Mouse (Mus musculus) forebrain, embryonic 11.5 days (tissue): ENCODE measurements around the gene Slc16a12. TPM values are rescaled to one million over a fixed set of nuclear protein-coding genes. Genes with fewer than 3 reads are reported as not detected.
"Not testable (repeated sequence)": the region's sequence is repeated elsewhere in the genome, so short reads cannot be mapped to it uniquely, and the experiment has no call there.

Experiments used
- ATAC-seq: fragments of 200-750 bp; cut with Nextera tagmentation; replicated peaks from 2 replicates; pipeline ENCODE4 v1.8.0; 2017; ENCODE audit warnings: moderate TSS enrichment; ENCODE audit not compliant: low FRiP score
- DNase-seq: peaks from one replicate; pipeline ENCODE4 v3.0.0-alpha.2; 2017; ENCODE audit warnings: low spot score
- H3K27ac ChIP-seq: fragments of 300-500 bp; sonication (generic); 2 replicates; pipeline ENCODE4 v1.5.1; 2014; ENCODE audit warnings: low read depth, low read length
- H3K27me3 ChIP-seq: fragments of 300-500 bp; sonication (generic); 2 replicates; pipeline ENCODE4 v1.6.1; 2014; ENCODE audit warnings: mild to moderate bottlenecking, low read length, mixed read lengths; ENCODE audit not compliant: control insufficient read depth, insufficient read depth
- H3K36me3 ChIP-seq: fragments of 300-500 bp; sonication (generic); 2 replicates; pipeline ENCODE4 v1.6.1; 2014; ENCODE audit warnings: mild to moderate bottlenecking, low read length, moderate library complexity, mixed read lengths; ENCODE audit not compliant: control insufficient read depth, insufficient read depth
- H3K4me1 ChIP-seq: fragments of 300-500 bp; sonication (generic); replicated peaks from 2 replicates; pipeline ENCODE4 v1.6.1; 2014; ENCODE audit warnings: low read length, mixed read lengths; ENCODE audit not compliant: control insufficient read depth, insufficient read depth
- H3K4me2 ChIP-seq: fragments of 300-500 bp; sonication (generic); 2 replicates; pipeline ENCODE4 v1.6.1; 2014; ENCODE audit warnings: low read depth, mild to moderate bottlenecking, low read length, moderate library complexity, mixed read lengths; ENCODE audit not compliant: severe bottlenecking
- H3K4me3 ChIP-seq: fragments of 300-500 bp; sonication (generic); 2 replicates; pipeline ENCODE4 v1.5.1; 2014; ENCODE audit warnings: low read depth, low read length
- H3K9ac ChIP-seq: fragments of 300-500 bp; sonication (generic); 2 replicates; pipeline ENCODE4 v1.6.1; 2014; ENCODE audit warnings: low read length
- H3K9me3 ChIP-seq: fragments of 300-500 bp; sonication (generic); 2 replicates; pipeline ENCODE4 v1.6.1; 2016; ENCODE audit warnings: low read length, mixed read lengths; ENCODE audit not compliant: control insufficient read depth
- WGBS: fragments of 180-500 bp; shearing (Covaris S2); extraction: QIAGEN DNeasy Blood & Tissue Kit; methylation state at CpG from one replicate; pipeline ENCODE4 v1.1.7; 2014; 5-methylcytosine and 5-hydroxymethylcytosine counted together
- polyA plus RNA-seq: library from polyadenylated mRNA; unstranded; fragments of >200 nt; fragmentation: Nextera tagmentation; extraction: Ambion mirVana; gene quantifications from 2 replicates; pipeline ENCODE4 v1.2.1, GENCODE M21; 2014

Slc16a12 gene
- polyA plus RNA-seq, 1 experiment from 2014 or later = 1.3 TPM

DNA sequence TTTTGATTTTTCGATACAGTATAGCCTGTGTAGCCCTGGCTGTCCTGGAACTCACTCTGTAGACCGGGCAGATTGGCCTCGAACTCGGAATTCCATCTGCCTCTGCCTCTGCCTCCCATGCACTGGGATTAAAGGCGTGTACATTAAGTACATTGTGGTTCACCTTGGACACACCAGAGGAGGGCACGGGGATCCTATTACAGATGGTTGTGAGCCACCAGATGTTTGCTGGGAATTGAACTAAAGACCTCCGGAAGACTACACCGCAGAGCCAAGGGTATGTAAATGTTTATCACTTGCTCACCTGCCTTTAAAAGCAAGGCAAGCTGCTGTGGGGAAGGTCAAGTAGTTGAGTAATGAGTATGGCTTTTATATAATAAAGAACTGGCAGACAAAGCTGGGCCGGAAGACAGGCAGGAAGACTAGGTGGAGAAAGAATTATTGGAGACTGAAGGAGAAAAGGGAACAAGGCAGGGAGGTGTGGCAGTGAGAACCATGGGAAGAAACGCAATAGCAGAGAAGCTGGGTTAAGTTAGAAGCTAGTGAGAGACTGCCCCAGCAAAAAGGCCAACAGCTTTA is 91.8 kb downstream of the Slc16a12 start:
- H3K36me3 ChIP-seq = no peaks in the 10 kb centered on the region
- H3K4me2 ChIP-seq = no peak overlapping the region
- ATAC-seq = no peak
- WGBS = 86% methylated on average over 10 of the region's 10 CpGs
- no peak overlapping the region for H3K4me3 ChIP-seq
- no peak overlapping the region for H3K9ac ChIP-seq
- H3K9me3 ChIP-seq = no peaks in the 10 kb centered on the region
- H3K4me1 ChIP-seq = no peaks in the 10 kb centered on the region
- H3K27ac ChIP-seq = no peak overlapping the region
- H3K27me3 ChIP-seq = no peaks in the 10 kb centered on the region
- DNase-seq = no peak

DNA sequence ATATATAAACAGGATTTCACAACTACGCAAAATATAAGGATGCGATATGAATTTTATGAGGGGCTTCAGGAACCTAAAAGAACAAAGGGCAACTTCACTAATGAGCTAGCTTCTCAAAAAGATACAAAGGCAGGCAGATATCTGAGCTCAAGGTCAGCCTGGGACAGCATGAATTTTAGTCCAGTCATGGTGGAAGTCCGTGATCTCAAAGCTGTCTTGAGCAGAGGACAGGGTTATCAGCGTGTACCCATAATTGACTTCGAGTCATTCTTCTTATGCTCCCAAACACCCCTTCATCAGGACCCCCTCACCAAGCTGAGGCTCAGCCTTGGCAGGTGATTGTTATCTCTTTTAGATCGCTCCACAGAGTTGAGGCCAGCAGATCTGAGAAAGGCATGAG is 96.1 kb downstream of the Slc16a12 start:
- ATAC-seq = no peak
- WGBS = 86% methylated on average over 6 of the region's 6 CpGs

DNA sequence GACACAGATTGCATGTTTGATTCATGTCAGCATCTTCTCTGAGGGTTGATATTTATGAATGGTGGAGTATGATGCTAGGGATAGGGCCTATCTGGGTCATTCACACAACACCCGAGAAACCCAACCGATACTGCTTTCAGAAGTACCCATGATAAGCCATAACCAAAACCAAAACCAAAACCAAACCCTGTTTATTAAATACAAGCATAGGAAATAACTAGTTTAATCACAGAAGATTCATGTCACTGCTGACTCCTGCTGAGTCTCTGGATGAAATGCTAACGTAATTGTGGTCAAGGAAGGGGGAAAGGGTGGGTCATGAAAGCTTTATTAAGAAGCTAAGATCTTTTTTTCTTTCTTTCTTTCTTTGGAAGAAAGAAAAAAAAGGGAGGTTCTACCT is 96.8 kb downstream of the Slc16a12 start:
- no peaks in the 10 kb centered on the region for H3K36me3 ChIP-seq
- no peak for DNase-seq
- H3K4me3 ChIP-seq = no peak overlapping the region
- no peak overlapping the region for H3K9ac ChIP-seq
- no peak overlapping the region for H3K4me2 ChIP-seq
- WGBS = 93% methylated on average over 3 of the region's 3 CpGs
- H3K27me3 ChIP-seq = no peaks in the 10 kb centered on the region
- no peak for ATAC-seq
- H3K4me1 ChIP-seq = no peaks in the 10 kb centered on the region
- no peaks in the 10 kb centered on the region for H3K9me3 ChIP-seq
- no peak overlapping the region for H3K27ac ChIP-seq

More for the DNA sequence above, 96.1 kb downstream of the Slc16a12 start:
- no peak for DNase-seq
- H3K4me1 ChIP-seq = no peaks in the 10 kb centered on the region
- no peak overlapping the region for H3K27ac ChIP-seq
- no peaks in the 10 kb centered on the region for H3K27me3 ChIP-seq
- H3K9ac ChIP-seq = no peak overlapping the region
- H3K36me3 ChIP-seq = no peaks in the 10 kb centered on the region
- H3K9me3 ChIP-seq = no peaks in the 10 kb centered on the region
- H3K4me2 ChIP-seq = no peak overlapping the region
- H3K4me3 ChIP-seq = no peak overlapping the region

DNA sequence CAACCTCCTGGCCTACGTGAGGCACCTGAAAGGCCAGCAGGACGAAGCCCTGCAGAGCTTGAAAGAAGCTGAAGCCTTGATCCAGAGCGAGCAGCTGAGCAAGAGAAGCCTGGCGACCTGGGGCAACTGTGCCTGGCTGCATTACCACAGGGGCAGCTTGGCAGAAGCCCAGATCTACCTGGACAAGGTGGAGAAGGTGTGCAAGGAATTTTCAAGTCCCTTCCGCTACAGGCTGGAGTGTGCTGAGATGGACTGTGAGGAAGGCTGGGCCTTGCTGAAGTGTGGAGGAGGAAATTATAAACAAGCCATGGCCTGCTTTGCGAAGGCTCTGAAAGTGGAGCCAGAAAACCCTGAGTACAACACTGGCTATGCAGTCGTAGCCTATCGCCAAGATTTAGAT is 99.5 kb downstream of the Slc16a12 start:
- ATAC-seq, H3K4me1 ChIP-seq, H3K36me3 ChIP-seq, DNase-seq, H3K4me3 ChIP-seq, H3K27ac ChIP-seq, H3K9ac ChIP-seq, H3K4me2 ChIP-seq, H3K27me3 ChIP-seq, H3K9me3 ChIP-seq: not testable (repeated sequence)
- 91% methylated on average over 6 of the region's 8 CpGs for WGBS

DNA sequence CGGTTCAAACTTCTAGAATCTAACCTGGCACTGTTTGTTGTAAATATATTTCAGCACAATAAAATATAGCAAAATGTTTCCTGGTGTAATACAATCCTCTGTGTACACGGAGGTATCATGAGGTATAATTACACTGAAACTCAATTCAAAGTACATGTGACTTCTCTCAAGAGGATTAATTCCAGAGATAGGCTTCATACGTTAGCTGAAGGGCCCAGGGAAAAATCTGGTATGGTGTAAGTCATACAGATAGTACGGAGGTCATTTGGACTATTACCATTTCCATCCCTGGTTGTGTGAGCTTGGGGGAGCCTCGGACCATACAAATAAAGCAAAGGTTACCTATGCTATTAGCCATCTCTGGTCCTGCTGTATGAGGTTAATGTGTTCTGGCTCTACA is 104.5 kb downstream of the Slc16a12 start:
- DNase-seq (no peak), ATAC-seq (no peak)
- H3K4me3 ChIP-seq = no peak overlapping the region
- H3K4me1 ChIP-seq = no peaks in the 10 kb centered on the region
- no peak overlapping the region for H3K27ac ChIP-seq
- no peak overlapping the region for H3K4me2 ChIP-seq
- H3K36me3 ChIP-seq = no peaks in the 10 kb centered on the region
- H3K9ac ChIP-seq = no peak overlapping the region
- WGBS = 80% methylated on average over 5 of the region's 5 CpGs
- H3K27me3 ChIP-seq = no peaks in the 10 kb centered on the region
- H3K9me3 ChIP-seq = no peaks in the 10 kb centered on the region

DNA sequence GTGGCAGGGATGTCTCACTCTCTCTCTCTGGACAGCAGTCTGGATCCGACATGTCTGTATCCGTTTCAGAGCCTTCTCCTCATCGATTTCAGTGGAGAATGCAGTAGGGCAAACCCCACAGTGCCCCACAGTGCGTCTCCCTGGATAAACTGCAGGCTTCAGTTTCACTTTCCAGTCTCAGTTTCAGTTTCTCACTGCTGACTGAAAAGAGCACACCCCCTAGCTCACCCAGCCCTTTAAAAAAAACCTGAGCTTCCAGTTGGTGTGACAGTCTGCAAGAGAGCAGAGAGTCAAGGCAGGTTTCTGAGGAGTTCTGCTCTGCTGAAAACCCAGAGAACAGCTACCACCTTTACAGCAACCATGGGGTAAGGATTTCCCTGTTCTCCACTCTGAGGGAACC is 106.5 kb downstream of the Slc16a12 start, which contains the start of the genes Ifit1bl2 and Ifit1:
Gene Ifit1bl2, minus strand, starts transcription at position 121 of the 400 bp plus-strand sequence.
Gene Ifit1, plus strand, starts transcription at position 249 of the 400 bp plus-strand sequence.
- no peak for DNase-seq
- H3K4me2 ChIP-seq = no peak within 1 kb of the TSS
- H3K9me3 ChIP-seq = no peaks in the 10 kb centered on the region
- no peaks in the 10 kb centered on the region for H3K36me3 ChIP-seq
- no peak for ATAC-seq
- WGBS = 69% methylated on average over 4 of the region's 4 CpGs
- H3K27ac ChIP-seq = no peak within 1 kb of the TSS
- H3K4me1 ChIP-seq = no peaks in the 10 kb centered on the region
- no peak within 1 kb of the TSS for H3K9ac ChIP-seq
- no peaks in the 10 kb centered on the region for H3K27me3 ChIP-seq
- no peak within 1 kb of the TSS for H3K4me3 ChIP-seq

DNA sequence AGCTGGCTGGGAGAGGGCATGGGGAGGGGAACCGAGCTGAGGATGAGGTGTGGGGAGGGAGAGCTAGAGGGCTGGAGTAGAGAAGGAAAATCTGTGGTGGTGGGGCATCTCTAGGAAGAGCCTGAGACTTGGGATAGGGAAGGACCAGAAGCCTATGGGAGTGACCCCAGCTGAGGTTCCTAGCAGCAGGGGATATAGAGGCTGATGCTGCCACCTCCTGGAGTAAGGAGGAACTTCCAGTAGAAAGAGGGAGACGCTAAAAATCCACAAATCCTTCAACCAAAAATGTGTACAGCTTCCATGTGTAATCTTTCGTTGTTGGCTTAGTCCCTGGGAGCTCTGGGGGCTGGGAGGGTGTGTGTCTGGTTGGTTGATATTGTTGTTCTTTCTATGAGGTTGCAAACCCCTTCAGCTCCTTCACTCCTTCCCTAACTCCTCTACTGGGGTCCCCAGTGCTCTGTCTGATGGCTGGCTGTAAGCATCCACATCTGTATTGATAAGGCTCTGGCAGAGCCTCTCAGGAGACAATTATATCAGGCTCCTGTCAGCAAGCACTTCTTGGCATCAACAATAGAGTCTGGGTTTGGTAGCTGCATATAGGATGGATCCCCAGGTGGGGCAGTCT is 110.0 kb downstream of the Slc16a12 start:
- peak; percentile 71 for ATAC-seq
- 8% methylated on average over 3 of the region's 3 CpGs for WGBS

DNA sequence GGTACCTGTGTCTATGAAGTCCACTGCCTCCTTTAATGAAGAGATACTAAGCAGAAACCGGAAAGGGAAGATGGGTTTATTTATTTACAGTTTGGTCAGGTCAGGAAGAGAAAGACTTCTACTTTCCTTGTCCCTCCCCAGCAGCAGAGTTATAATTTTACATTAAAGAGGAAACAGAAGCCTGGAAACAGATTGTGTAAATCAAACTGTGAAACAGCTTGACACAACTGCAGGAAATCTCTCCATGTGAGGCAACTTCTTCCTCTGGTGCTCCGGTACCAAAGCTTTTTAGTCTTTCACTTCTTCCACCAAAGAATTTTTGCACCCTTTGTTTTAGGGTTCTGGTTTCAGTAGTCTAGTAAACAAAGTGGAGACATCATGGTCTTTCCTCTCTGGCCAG is 113.6 kb downstream of the Slc16a12 start:
- Histone ChIP-seq H3K4me2 (no peak overlapping the region), H3K4me3 (no peak overlapping the region), H3K9ac (no peak overlapping the region), H3K27me3 (no peaks in the 10 kb centered on the region), H3K4me1 (no peaks in the 10 kb centered on the region), H3K36me3 (no peaks in the 10 kb centered on the region), H3K27ac (no peak overlapping the region), H3K9me3 (no peaks in the 10 kb centered on the region)
- DNase-seq (no peak), ATAC-seq (no peak)
- 84% methylated on average over 2 of the region's 2 CpGs for WGBS

More for the DNA sequence above, 110.0 kb downstream of the Slc16a12 start:
- Histone ChIP-seq H3K9ac (no peak overlapping the region), H3K27ac (no peak overlapping the region), H3K36me3 (no peaks in the 10 kb centered on the region), H3K27me3 (no peaks in the 10 kb centered on the region), H3K4me1 (no peaks in the 10 kb centered on the region), H3K9me3 (no peaks in the 10 kb centered on the region), H3K4me3 (no peak overlapping the region), H3K4me2 (no peak overlapping the region)
- DNase-seq = peak; percentile 62

DNA sequence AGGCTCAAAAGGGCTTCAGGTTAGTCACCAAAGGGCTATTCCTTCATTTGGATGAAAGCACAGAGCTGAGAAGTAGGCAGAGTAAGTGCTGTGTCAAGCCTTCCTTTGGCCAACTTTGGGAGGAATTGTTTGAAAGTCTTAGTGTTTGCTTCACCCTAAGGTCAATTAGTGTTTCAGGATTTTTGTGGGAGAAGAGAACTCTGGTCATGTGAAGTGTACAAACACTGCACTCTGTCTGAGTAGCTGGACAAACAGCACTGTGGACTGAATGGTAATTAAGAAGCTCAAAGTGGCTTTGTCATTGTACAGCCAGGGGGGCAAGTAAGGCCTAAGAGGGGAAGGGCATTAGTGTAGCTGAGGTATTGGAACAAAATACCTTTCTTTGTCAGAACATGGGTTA is 115.6 kb downstream of the Slc16a12 start:
- Histone ChIP-seq H3K27me3 (no peaks in the 10 kb centered on the region), H3K36me3 (no peaks in the 10 kb centered on the region), H3K9me3 (no peaks in the 10 kb centered on the region), H3K4me1 (no peaks in the 10 kb centered on the region), H3K27ac (no peak overlapping the region), H3K4me3 (no peak overlapping the region), H3K4me2 (no peak overlapping the region), H3K9ac (no peak overlapping the region)
- ATAC-seq (no peak), DNase-seq (no peak)
